Mouse (Mus musculus) CH12.LX (cell line): Measurements from ENCODE around the gene 5330417H12Rik. TPM values are rescaled to one million over a fixed set of nuclear protein-coding genes. Genes with fewer than 3 reads are reported as not detected.

Source experiments
- DNase-seq: peaks from one replicate; pipeline ENCODE4 v3.0.0-alpha.2; 2013; ENCODE audit errors: extremely low read depth
- H3K27ac ChIP-seq: 2 replicates; pipeline ENCODE4 v1.5.1; 2012; ENCODE audit warnings: low read depth, mild to moderate bottlenecking, control low read depth, moderate library complexity; ENCODE audit not compliant: insufficient read depth
- H3K27me3 ChIP-seq: replicated peaks from 2 replicates; pipeline ENCODE3; 2012; ENCODE audit warnings: inconsistent platforms
- H3K36me3 ChIP-seq, 2 experiments: replicated peaks in 1 of 2; 2 replicates each; pipeline versions ENCODE3 to v1.6.1; 2012; ENCODE audit warnings: inconsistent platforms in 1 of 2, low read length in 1 of 2, mild to moderate bottlenecking in 1 of 2, mixed read lengths in 1 of 2, moderate library complexity in 1 of 2; ENCODE audit not compliant: control insufficient read depth in 1 of 2, insufficient read depth in 1 of 2
- H3K4me1 ChIP-seq, 2 experiments: 2 replicates each; pipeline ENCODE4 v1.6.1; 2012; ENCODE audit warnings: inconsistent platforms in 1 of 2, moderate library complexity in 1 of 2; ENCODE audit not compliant: insufficient read depth in 2 of 2, control insufficient read depth in 1 of 2
- H3K4me2 ChIP-seq: 2 replicates; pipeline ENCODE4 v1.6.1; 2012; ENCODE audit warnings: low read depth, mild to moderate bottlenecking, control low read depth; ENCODE audit not compliant: poor library complexity, insufficient read depth, severe bottlenecking
- H3K4me3 ChIP-seq, 3 experiments: fragments of 150-350 bp in 1 of 3; sonication (generic) in 1 of 3; replicated peaks in 1 of 3; 2 replicates each; pipeline versions ENCODE3 to v1.5.1; 2011 to 2012; ENCODE audit warnings: low read depth in 2 of 3, low read length in 2 of 3, mild to moderate bottlenecking in 2 of 3, moderate library complexity in 2 of 3, control low read depth in 1 of 3, improper control_type of control experiment in 1 of 3, inconsistent platforms in 1 of 3, mixed read lengths in 1 of 3; ENCODE audit not compliant: poor library complexity in 1 of 3
- H3K79me2 ChIP-seq: replicated peaks from 2 replicates; pipeline ENCODE4 v1.6.1; 2012; ENCODE audit warnings: mild to moderate bottlenecking, moderate library complexity; ENCODE audit not compliant: control insufficient read depth, poor library complexity, insufficient read depth, severe bottlenecking; ENCODE audit errors: extremely low read depth
- H3K9ac ChIP-seq: 2 replicates; pipeline ENCODE4 v1.6.1; 2012; ENCODE audit warnings: low read depth, mild to moderate bottlenecking, control low read depth, moderate library complexity; ENCODE audit not compliant: insufficient read depth
- H3K9me3 ChIP-seq: replicated peaks from 2 replicates; pipeline ENCODE3; 2012; ENCODE audit warnings: low read length, inconsistent platforms, mixed read lengths
- ELF1 ChIP-seq: IDR thresholded peaks from 2 replicates; pipeline ENCODE4 v1.6.1; 2014; ENCODE audit warnings: low read depth, mild to moderate bottlenecking, inconsistent platforms, low read length, improper control_type of control experiment
- ETS1 ChIP-seq: conservative IDR thresholded peaks from 2 replicates; pipeline ENCODE4 v1.6.1; 2012; ENCODE audit warnings: low read depth, mild to moderate bottlenecking, inconsistent platforms, low read length, improper control_type of control experiment, moderate library complexity
- GABPA ChIP-seq: IDR thresholded peaks from 2 replicates; pipeline ENCODE4 v1.6.1; 2012; ENCODE audit warnings: low read depth, low read length, improper control_type of control experiment, inconsistent platforms; ENCODE audit not compliant: insufficient replicate concordance
- MAFK ChIP-seq: IDR thresholded peaks from 2 replicates; pipeline ENCODE4 v1.6.1; 2011; ENCODE audit warnings: low read length, improper control_type of control experiment; ENCODE audit not compliant: insufficient replicate concordance
- RAD21 ChIP-seq: IDR thresholded peaks from 2 replicates; pipeline ENCODE4 v1.6.1; 2011; ENCODE audit warnings: low read depth, mild to moderate bottlenecking, low read length, improper control_type of control experiment, moderate library complexity
- RCOR1 ChIP-seq: conservative IDR thresholded peaks from 2 replicates; pipeline ENCODE4 v1.6.1; 2012; ENCODE audit warnings: low read depth, mild to moderate bottlenecking, inconsistent platforms, low read length, improper control_type of control experiment
- SMC3 ChIP-seq: IDR thresholded peaks from 2 replicates; pipeline ENCODE4 v1.6.1; 2011; ENCODE audit warnings: low read depth, low read length, improper control_type of control experiment
- USF2 ChIP-seq: conservative IDR thresholded peaks from 2 replicates; pipeline ENCODE4 v1.6.1; 2011; ENCODE audit warnings: low read depth, low read length, improper control_type of control experiment
- ZMIZ1 ChIP-seq: IDR thresholded peaks from 2 replicates; pipeline ENCODE4 v1.6.1; 2012; ENCODE audit warnings: low read depth, mild to moderate bottlenecking, inconsistent platforms, low read length, improper control_type of control experiment
- ZNF384 ChIP-seq: IDR thresholded peaks from 2 replicates; pipeline ENCODE4 v1.6.1; 2012; ENCODE audit warnings: low read depth, low read length, improper control_type of control experiment, inconsistent platforms
- dilution Hi-C: fragments of 300-500 bp; cut with MboI; formaldehyde crosslinking; loops from 2 replicates; pipeline ENCODE4 v1.14.3; 2020; ENCODE audit warnings: low sequenced_read_pairs; ENCODE audit not compliant: extremely low pct_unique_long_range_greater_than_20kb, extremely low pct_ligation_motif_present
- in situ Hi-C: fragments of 300-500 bp; cut with MboI; formaldehyde crosslinking; loops from 3 replicates; pipeline ENCODE4 v1.14.3; 2019; ENCODE audit warnings: low sequenced_read_pairs, low pct_ligation_motif_present, low pct_unique_long_range_greater_than_20kb, mixed read lengths
- polyA plus RNA-seq: library from polyadenylated mRNA; unstranded; fragments of >175 nt; gene quantifications from 2 replicates; pipeline ENCODE4 v1.2.1, GENCODE M21; 2012; ENCODE audit warnings: low read depth; ENCODE audit not compliant: insufficient read length
- total RNA-seq, 2 experiments: library from RNA; depleted of rRNA; stranded (reverse); fragments of 300-350 nt in 1 of 2; fragments of >200 nt in 1 of 2; gene quantifications; 2 replicates each; pipeline ENCODE4 v1.2.3; 2012 to 2014

5330417H12Rik gene
- total and polyA plus RNA-seq, 3 experiments = not detected

DNA sequence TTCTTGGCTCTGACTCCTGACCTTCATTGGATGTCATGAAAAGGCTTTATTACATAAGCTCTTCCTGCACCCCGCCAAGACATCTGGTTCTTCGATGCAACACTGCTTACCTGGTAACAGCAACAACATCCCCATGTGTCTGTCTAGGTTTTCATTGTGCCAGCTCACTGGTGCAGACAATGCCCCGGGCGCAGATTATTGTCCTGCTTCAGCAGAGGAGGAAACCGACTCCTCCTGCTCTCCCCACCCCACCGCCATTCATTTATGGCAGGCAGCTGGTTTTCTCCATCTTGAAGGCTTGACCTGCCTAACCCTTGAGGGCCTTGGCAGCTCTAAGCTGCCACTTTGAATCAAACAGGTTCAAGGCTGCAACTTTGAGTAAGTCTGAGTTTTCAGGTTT, 22.0 kb downstream of the 5330417H12Rik start:
- Histone ChIP-seq H3K79me2 (peaks cover 75% of the 10 kb centered on the region), H3K9ac (no peak overlapping the region), H3K27me3 (no peaks in the 10 kb centered on the region), H3K4me2 (no peak overlapping the region), H3K4me3 (no peak overlapping the region), H3K36me3 (peaks cover 24 to 69% of the 10 kb centered on the region in 2 experiments), H3K9me3 (no peaks in the 10 kb centered on the region), H3K27ac (no peak overlapping the region), H3K4me1 (peaks cover 29 to 93% of the 10 kb centered on the region in 2 experiments)
- in situ Hi-C loops (no loop called here), dilution Hi-C loops (no loop called here)
- no peak for DNase-seq
- TF ChIP-seq ZNF384 (no peak), USF2 (no peak)

DNA sequence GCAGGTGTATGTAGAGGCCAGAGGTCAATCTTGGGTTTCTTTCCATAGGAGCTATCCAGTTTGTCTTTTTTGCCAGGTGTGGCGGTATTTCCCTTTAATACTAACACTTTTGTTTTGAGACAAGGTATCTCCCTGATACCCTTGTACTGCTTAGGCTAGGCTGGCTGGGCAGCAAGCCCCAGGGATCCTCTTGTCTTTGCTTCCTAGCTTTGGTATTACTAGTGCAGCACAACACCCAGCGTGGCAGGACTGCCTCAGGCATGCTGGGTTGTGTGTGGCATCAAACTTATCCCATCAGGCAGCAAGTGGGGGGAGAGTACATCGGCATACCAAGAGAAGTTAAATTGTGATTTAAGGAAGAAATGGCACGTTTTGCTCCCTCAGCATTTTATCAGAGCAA, 22.5 kb downstream of the 5330417H12Rik start:
- no peak for DNase-seq
- Histone ChIP-seq H3K9ac (no peak overlapping the region), H3K4me1 (peaks cover 26 to 90% of the 10 kb centered on the region in 2 experiments), H3K36me3 (peaks cover 22 to 66% of the 10 kb centered on the region in 2 experiments), H3K27me3 (no peaks in the 10 kb centered on the region), H3K27ac (no peak overlapping the region), H3K9me3 (no peaks in the 10 kb centered on the region), H3K4me3 (no peak overlapping the region)
- dilution Hi-C loops (no loop called here), in situ Hi-C loops (no loop called here)
- TF ChIP-seq RCOR1 (no peak), ELF1 (no peak), MAFK (0 out of 2 replicates have a peak, but pooled peaks have one; percentile 30)
- TF ChIP-seq, all 38 proteins: peak for 1
- peaks cover 76% of the 10 kb centered on the region for H3K79me2 ChIP-seq
- H3K4me2 ChIP-seq = no peak overlapping the region

DNA sequence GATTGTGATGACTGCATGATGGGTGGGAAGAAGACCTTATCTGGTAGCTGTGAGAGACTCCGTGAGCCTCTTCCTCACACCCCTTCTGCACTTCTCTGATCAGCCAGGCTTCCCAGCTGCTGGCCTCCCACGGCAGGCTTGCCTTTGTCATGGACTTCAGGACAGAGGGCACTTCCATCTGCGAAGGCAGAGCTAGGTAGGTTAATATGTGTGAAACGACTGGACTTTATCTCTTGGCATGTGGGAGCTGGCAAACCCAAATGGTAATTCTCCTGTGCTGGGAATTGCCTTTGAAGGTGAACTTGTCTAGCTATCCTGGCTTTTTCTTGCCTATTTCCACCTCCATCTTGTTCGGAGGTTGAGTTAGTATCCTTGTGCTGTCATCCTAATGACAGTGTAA, 24.3 kb downstream of the 5330417H12Rik start:
- Histone ChIP-seq H3K4me3 (no peak overlapping the region), H3K36me3 (peaks cover 11 to 51% of the 10 kb centered on the region in 2 experiments), H3K79me2 (peaks cover 81% of the 10 kb centered on the region), H3K9ac (no peak overlapping the region), H3K4me2 (no peak overlapping the region), H3K27ac (no peak overlapping the region), H3K4me1 (peaks cover 23 to 73% of the 10 kb centered on the region in 2 experiments), H3K9me3 (no peaks in the 10 kb centered on the region), H3K27me3 (no peaks in the 10 kb centered on the region)
- no peak for TF ChIP-seq ETS1
- TF ChIP-seq RAD21 = no peak
- no peak for TF ChIP-seq ZMIZ1
- no peak for TF ChIP-seq USF2
- no peak for TF ChIP-seq SMC3
- TF ChIP-seq GABPA = no peak
- DNase-seq = no peak
- in situ Hi-C loops = no loop called here
- dilution Hi-C loops = no loop called here
